Mouse (Mus musculus) hindbrain, embryonic 13.5 days (tissue): ENCODE results near the gene Gna13. TPM values are rescaled to one million over a fixed set of nuclear protein-coding genes. Genes with fewer than 3 reads are reported as not detected.

Source experiments
- ATAC-seq: fragments of 200-750 bp; cut with Nextera tagmentation; 2 replicates; pipeline ENCODE4 v1.8.0; 2017; ENCODE audit warnings: moderate TSS enrichment; ENCODE audit not compliant: low FRiP score
- H3K27ac ChIP-seq: fragments of 300-500 bp; sonication (generic); 2 replicates; pipeline ENCODE4 v1.5.1; 2015; ENCODE audit warnings: inconsistent platforms, mild to moderate bottlenecking, moderate library complexity
- H3K27me3 ChIP-seq: fragments of 300-500 bp; sonication (generic); 2 replicates; pipeline ENCODE4 v1.6.1; 2015; ENCODE audit warnings: mild to moderate bottlenecking, inconsistent platforms
- H3K36me3 ChIP-seq: fragments of 300-500 bp; sonication (generic); 2 replicates; pipeline ENCODE4 v1.6.1; 2015; ENCODE audit warnings: mild to moderate bottlenecking, inconsistent platforms
- H3K4me1 ChIP-seq: fragments of 300-500 bp; sonication (generic); replicated peaks from 2 replicates; pipeline ENCODE4 v1.6.1; 2015; ENCODE audit warnings: inconsistent platforms
- H3K4me2 ChIP-seq: fragments of 300-500 bp; sonication (generic); 2 replicates; pipeline ENCODE4 v1.6.1; 2015; ENCODE audit warnings: inconsistent platforms, mild to moderate bottlenecking, moderate library complexity
- H3K4me3 ChIP-seq: fragments of 300-500 bp; sonication (generic); 2 replicates; pipeline ENCODE4 v1.5.1; 2015; ENCODE audit warnings: mild to moderate bottlenecking, inconsistent platforms
- H3K9ac ChIP-seq: fragments of 300-500 bp; sonication (generic); 2 replicates; pipeline ENCODE4 v1.6.1; 2015; ENCODE audit warnings: mild to moderate bottlenecking, inconsistent platforms
- H3K9me3 ChIP-seq: fragments of 300-500 bp; sonication (generic); 2 replicates; pipeline ENCODE4 v1.6.1; 2016; ENCODE audit warnings: inconsistent platforms
- WGBS: fragments of 180-500 bp; shearing (Covaris S2); methylation state at CpG from one replicate; pipeline ENCODE4 v1.1.7; 2015; 5-methylcytosine and 5-hydroxymethylcytosine counted together
- polyA plus RNA-seq: library from polyadenylated mRNA; unstranded; fragments of >200 nt; fragmentation: Nextera tagmentation; extraction: Ambion mirVana; gene quantifications from 2 replicates; pipeline ENCODE4 v1.2.1, GENCODE M21; 2015

Gene Gna13
- polyA plus RNA-seq, 1 experiment from 2014 or later, result 16.6 TPM

- no peak for ATAC-seq
- no peaks in the 10 kb centered on the region for H3K9me3 ChIP-seq
- H3K27me3 ChIP-seq, result no peaks in the 10 kb centered on the region
- H3K4me1 ChIP-seq, result 0 out of 2 replicates have a peak, but pooled peaks cover 7% of the 10 kb centered on the region
- WGBS, result 94% methylated on average over 8 of the region's 8 CpGs
- no peak overlapping the region for H3K9ac ChIP-seq
- no peak overlapping the region for H3K4me3 ChIP-seq
- no peaks in the 10 kb centered on the region for H3K36me3 ChIP-seq
- H3K4me2 ChIP-seq, result no peak overlapping the region
- no peak overlapping the region for H3K27ac ChIP-seq
Observed at GRCm38 (mm10) chr11:109385296-109385695, 22.7 kb downstream of the Gna13 start.

DNA sequence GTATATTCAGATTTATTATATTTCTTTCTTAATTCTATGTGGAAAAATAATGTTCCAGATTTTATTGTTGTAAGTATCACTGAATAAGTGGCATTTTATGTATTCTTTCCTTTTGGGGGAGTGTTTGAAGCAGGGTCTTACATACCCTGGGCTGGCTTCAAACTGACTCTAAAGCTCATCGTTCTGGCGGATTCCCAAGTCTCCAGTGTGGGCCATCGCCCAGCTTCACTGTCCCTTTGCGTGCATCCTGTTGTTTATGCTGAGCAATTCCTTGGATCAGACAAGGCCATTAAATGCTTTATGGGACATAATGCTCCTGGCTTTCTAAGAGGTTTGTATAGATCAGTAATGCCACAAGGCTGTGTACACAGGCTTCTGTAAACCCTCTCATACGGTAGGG, 26.4 kb downstream of the Gna13 start:
- WGBS, result 86% methylated on average over 5 of the region's 5 CpGs
- Histone ChIP-seq H3K4me1 (0 out of 2 replicates have a peak, but pooled peaks cover 11% of the 10 kb centered on the region), H3K9me3 (no peaks in the 10 kb centered on the region), H3K27ac (no peak overlapping the region), H3K36me3 (peaks cover 10% of the 10 kb centered on the region), H3K27me3 (no peaks in the 10 kb centered on the region), H3K9ac (no peak overlapping the region), H3K4me3 (no peak overlapping the region), H3K4me2 (no peak overlapping the region)
- ATAC-seq, result no peak

- no peak for ATAC-seq
- 87% methylated on average over 7 of the region's 7 CpGs for WGBS
- Histone ChIP-seq H3K4me3 (no peak overlapping the region), H3K27me3 (no peaks in the 10 kb centered on the region), H3K36me3 (peaks cover 24% of the 10 kb centered on the region), H3K4me1 (0 out of 2 replicates have a peak, but pooled peaks cover 4% of the 10 kb centered on the region), H3K4me2 (no peak overlapping the region), H3K9me3 (no peaks in the 10 kb centered on the region), H3K9ac (no peak overlapping the region), H3K27ac (no peak overlapping the region)
Observed at GRCm38 (mm10) chr11:109391200-109391599, 28.6 kb downstream of the Gna13 start.

- no peak for ATAC-seq
- peaks cover 30% of the 10 kb centered on the region for H3K36me3 ChIP-seq
- no peak overlapping the region for H3K4me2 ChIP-seq
- H3K4me3 ChIP-seq, result no peak overlapping the region
- 60% methylated on average over 7 of the region's 7 CpGs for WGBS
- H3K9ac ChIP-seq, result no peak overlapping the region
- H3K27ac ChIP-seq, result no peak overlapping the region
- H3K27me3 ChIP-seq, result no peaks in the 10 kb centered on the region
- no peaks in the 10 kb centered on the region for H3K9me3 ChIP-seq
- H3K4me1 ChIP-seq, result 0 out of 2 replicates have a peak, but pooled peaks cover 4% of the 10 kb centered on the region
Observed at GRCm38 (mm10) chr11:109391760-109392159, 29.1 kb downstream of the Gna13 start.

- WGBS, result 90% methylated on average over 9 of the region's 9 CpGs
- ATAC-seq, result no peak
- Histone ChIP-seq H3K36me3 (peaks cover 37% of the 10 kb centered on the region), H3K27ac (no peak overlapping the region), H3K9ac (no peak overlapping the region), H3K4me3 (no peak overlapping the region), H3K4me2 (no peak overlapping the region), H3K9me3 (no peaks in the 10 kb centered on the region), H3K4me1 (0 out of 2 replicates have a peak, but pooled peaks cover 4% of the 10 kb centered on the region), H3K27me3 (no peaks in the 10 kb centered on the region)
Observed at GRCm38 (mm10) chr11:109392601-109393000, 30.0 kb downstream of the Gna13 start.

- WGBS, result 90% methylated on average over 9 of the region's 9 CpGs
- Histone ChIP-seq H3K27ac (no peak overlapping the region), H3K4me1 (0 out of 2 replicates have a peak, but pooled peaks cover 4% of the 10 kb centered on the region), H3K36me3 (peaks cover 52% of the 10 kb centered on the region), H3K4me2 (no peak overlapping the region), H3K4me3 (no peak overlapping the region), H3K9ac (no peak overlapping the region), H3K9me3 (no peaks in the 10 kb centered on the region), H3K27me3 (no peaks in the 10 kb centered on the region)
- ATAC-seq, result no peak
Observed at GRCm38 (mm10) chr11:109394758-109395157, 32.1 kb downstream of the Gna13 start.

DNA sequence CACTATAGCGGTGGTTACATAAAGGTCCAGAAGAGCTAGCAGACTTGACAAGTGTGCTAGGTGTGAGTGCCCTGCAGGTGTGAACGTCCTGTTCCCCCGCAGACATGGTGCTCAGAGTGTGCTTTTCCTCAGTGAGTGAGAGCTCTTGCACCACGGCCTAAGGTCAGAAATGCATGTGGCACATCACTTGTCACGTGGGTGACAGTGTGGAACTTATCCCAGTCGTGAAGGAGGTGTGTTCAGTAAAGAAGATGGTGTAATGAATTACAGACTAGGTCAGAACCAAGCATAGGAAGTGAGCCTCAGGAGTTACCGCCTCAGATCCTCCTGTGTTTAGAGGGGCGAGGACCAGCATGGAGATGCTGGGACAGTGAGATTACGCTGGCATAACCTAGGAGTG, 32.7 kb downstream of the Gna13 start:
- H3K4me3 ChIP-seq, result no peak overlapping the region
- H3K9me3 ChIP-seq, result no peaks in the 10 kb centered on the region
- ATAC-seq, result no peak
- H3K36me3 ChIP-seq, result peaks cover 52% of the 10 kb centered on the region
- no peak overlapping the region for H3K4me2 ChIP-seq
- H3K27ac ChIP-seq, result no peak overlapping the region
- H3K9ac ChIP-seq, result no peak overlapping the region
- WGBS, result 93% methylated on average over 9 of the region's 9 CpGs
- no peaks in the 10 kb centered on the region for H3K27me3 ChIP-seq
- 0 out of 2 replicates have a peak, but pooled peaks cover 4% of the 10 kb centered on the region for H3K4me1 ChIP-seq

GRCm38 (mm10) chr11:109406431-109406830, 43.8 kb downstream of the Gna13 start:
- H3K4me3 ChIP-seq, result no peak overlapping the region
- no peak overlapping the region for H3K27ac ChIP-seq
- ATAC-seq, result no peak
- no peaks in the 10 kb centered on the region for H3K9me3 ChIP-seq
- no peaks in the 10 kb centered on the region for H3K36me3 ChIP-seq
- 91% methylated on average over 5 of the region's 5 CpGs for WGBS
- H3K9ac ChIP-seq, result no peak overlapping the region
- no peak overlapping the region for H3K4me2 ChIP-seq
- H3K27me3 ChIP-seq, result no peaks in the 10 kb centered on the region
- no peaks in the 10 kb centered on the region for H3K4me1 ChIP-seq

- 92% methylated on average over 15 of the region's 15 CpGs for WGBS
Observed at GRCm38 (mm10) chr11:109410197-109410980, 47.8 kb downstream of the Gna13 start.

GRCm38 (mm10) chr11:109413617-109414016, 51.0 kb downstream of the Gna13 start, which contains the start of gene 9930022D16Rik:
9930022D16Rik (plus strand) TSS chr11:109413917.
- WGBS, result 86% methylated on average over 6 of the region's 6 CpGs
- no peak within 1 kb of the TSS for H3K4me2 ChIP-seq
- H3K36me3 ChIP-seq, result no peaks in the 10 kb centered on the region
- no peaks in the 10 kb centered on the region for H3K27me3 ChIP-seq
- no peak within 1 kb of the TSS for H3K9ac ChIP-seq
- no peak for ATAC-seq
- H3K27ac ChIP-seq, result no peak within 1 kb of the TSS
- H3K4me3 ChIP-seq, result no peak within 1 kb of the TSS
- H3K9me3 ChIP-seq, result no peaks in the 10 kb centered on the region
- H3K4me1 ChIP-seq, result no peaks in the 10 kb centered on the region

More at GRCm38 (mm10) chr11:109410197-109410980, 47.8 kb downstream of the Gna13 start:
- H3K36me3 ChIP-seq, result no peaks in the 10 kb centered on the region
- H3K4me1 ChIP-seq, result no peaks in the 10 kb centered on the region
- H3K9ac ChIP-seq, result no peak overlapping the region
- no peak overlapping the region for H3K4me2 ChIP-seq
- no peaks in the 10 kb centered on the region for H3K9me3 ChIP-seq
- no peak overlapping the region for H3K4me3 ChIP-seq
- ATAC-seq, result no peak
- H3K27ac ChIP-seq, result no peak overlapping the region
- H3K27me3 ChIP-seq, result no peaks in the 10 kb centered on the region

- no peaks in the 10 kb centered on the region for H3K4me1 ChIP-seq
- no peaks in the 10 kb centered on the region for H3K36me3 ChIP-seq
- H3K9ac ChIP-seq, result no peak overlapping the region
- WGBS, result 91% methylated on average over 5 of the region's 5 CpGs
- no peak overlapping the region for H3K4me2 ChIP-seq
- H3K4me3 ChIP-seq, result no peak overlapping the region
- H3K27ac ChIP-seq, result no peak overlapping the region
- no peak for ATAC-seq
- no peaks in the 10 kb centered on the region for H3K9me3 ChIP-seq
- no peaks in the 10 kb centered on the region for H3K27me3 ChIP-seq
Observed at GRCm38 (mm10) chr11:109414802-109415201, 52.2 kb downstream of the Gna13 start.

DNA sequence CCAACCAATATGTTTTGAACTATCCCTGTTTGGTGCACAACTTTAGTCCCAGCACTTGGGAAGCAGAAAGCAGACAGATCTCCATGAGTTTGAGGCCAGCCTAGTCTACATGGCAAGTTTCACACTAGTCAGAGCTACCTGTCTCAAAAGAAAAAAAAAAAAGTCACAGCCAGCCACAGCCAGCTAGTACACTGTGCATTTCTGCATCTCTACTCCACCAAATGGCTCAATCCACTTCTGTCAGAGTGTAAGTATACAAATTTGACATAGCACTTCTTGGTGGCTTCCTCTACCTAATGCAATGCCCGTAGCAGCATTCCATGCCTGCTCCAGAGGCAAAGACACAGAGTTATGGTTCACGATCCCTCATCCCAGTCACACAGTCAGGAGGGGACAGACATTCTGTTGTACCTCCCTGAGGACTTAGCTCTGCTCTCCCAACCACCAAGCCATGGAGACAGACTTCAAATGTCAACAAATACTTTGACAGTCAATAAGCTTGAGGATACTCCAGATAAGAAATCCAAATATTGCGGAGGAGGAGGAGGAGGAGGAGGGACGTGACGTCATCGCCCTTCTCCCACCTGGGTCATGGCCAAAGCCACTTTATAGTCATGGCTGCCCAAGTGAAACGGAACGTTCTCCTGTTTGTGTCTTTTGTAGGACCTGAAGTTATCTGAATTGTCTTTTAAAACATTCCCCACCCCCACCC, 54.2 kb downstream of the Gna13 start:
- Histone ChIP-seq H3K4me2 (no peak overlapping the region), H3K9ac (no peak overlapping the region), H3K27ac (no peak overlapping the region), H3K4me3 (no peak overlapping the region), H3K36me3 (no peaks in the 10 kb centered on the region), H3K9me3 (no peaks in the 10 kb centered on the region), H3K27me3 (no peaks in the 10 kb centered on the region), H3K4me1 (no peaks in the 10 kb centered on the region)
- 89% methylated on average over 8 of the region's 8 CpGs for WGBS
- ATAC-seq, result no peak
